Mouse (Mus musculus) testis, adult 2 months (tissue): ENCODE measurements around the gene Cd2.

ENCODE experiments used
- CTCF ChIP-seq: fragments of 200-500 bp; IDR thresholded peaks from 2 replicates; pipeline ENCODE4 v1.5.1; 2012; ENCODE audit warnings: low read depth, mild to moderate bottlenecking, inconsistent platforms, low read length, moderate library complexity; ENCODE audit not compliant: control insufficient read depth, insufficient read depth, insufficient replicate concordance
- POLR2A ChIP-seq: fragments of 200-500 bp; IDR thresholded peaks from 2 replicates; pipeline ENCODE4 v1.6.1; 2012; ENCODE audit warnings: low read depth, mild to moderate bottlenecking, inconsistent platforms, low read length, moderate library complexity; ENCODE audit not compliant: control insufficient read depth

- no peak for TF ChIP-seq CTCF
- TF ChIP-seq POLR2A, result no peak
Observed at GRCm38 (mm10) chr3:101240859-101241258, 46.9 kb downstream of the Cd2 start.
